Mouse (Mus musculus) limb, embryonic 10.5 days (tissue): ENCODE measurements around the gene Itga9. TPM values are rescaled to one million over a fixed set of nuclear protein-coding genes. Genes with fewer than 3 reads are reported as not detected.
A peak's percentile ranks its signal among the peaks of the same experiment; 100 is the strongest.

Experiments
- DNase-seq: peaks from one replicate; pipeline ENCODE4 v3.0.0-alpha.2; 2017; ENCODE audit warnings: low spot score
- H3K27ac ChIP-seq: fragments of 300-500 bp; sonication (generic); 2 replicates; pipeline ENCODE4 v1.5.1; 2016; ENCODE audit warnings: mild to moderate bottlenecking
- H3K27me3 ChIP-seq: fragments of 300-500 bp; sonication (generic); 2 replicates; pipeline ENCODE4 v1.6.1; 2016; ENCODE audit warnings: low read depth, mild to moderate bottlenecking; ENCODE audit not compliant: poor library complexity, severe bottlenecking
- H3K36me3 ChIP-seq: fragments of 300-500 bp; sonication (generic); 2 replicates; pipeline ENCODE4 v1.6.1; 2016; ENCODE audit warnings: mild to moderate bottlenecking, moderate library complexity
- H3K4me1 ChIP-seq: fragments of 300-500 bp; sonication (generic); 2 replicates; pipeline ENCODE4 v1.6.1; 2016
- H3K4me3 ChIP-seq: fragments of 300-500 bp; sonication (generic); 2 replicates; pipeline ENCODE4 v1.5.1; 2016; ENCODE audit warnings: mild to moderate bottlenecking, moderate library complexity
- H3K9me3 ChIP-seq: fragments of 300-500 bp; sonication (generic); replicated peaks from 2 replicates; pipeline ENCODE4 v1.6.1; 2016; ENCODE audit warnings: mild to moderate bottlenecking
- WGBS: fragments of 180-500 bp; shearing (Covaris S2); methylation state at CpG from one replicate; pipeline ENCODE4 v1.1.7; 2016; 5-methylcytosine and 5-hydroxymethylcytosine counted together
- polyA plus RNA-seq: library from polyadenylated mRNA; unstranded; fragments of >200 nt; fragmentation: Nextera tagmentation; extraction: Ambion mirVana; gene quantifications from 2 replicates; pipeline ENCODE4 v1.2.1, GENCODE M21; 2016

The Itga9 gene
- polyA plus RNA-seq, 1 experiment from 2014 or later = 8.8 TPM

GRCm38 (mm10) chr9:118611111-118611541 is 4.6 kb downstream of the Itga9 start:
- WGBS = 58% methylated on average over 14 of the region's 14 CpGs
- H3K4me3 ChIP-seq = no peak overlapping the region
- no peaks in the 10 kb centered on the region for H3K27me3 ChIP-seq
- H3K9me3 ChIP-seq = no peaks in the 10 kb centered on the region
- no peak overlapping the region for H3K27ac ChIP-seq
- H3K4me1 ChIP-seq = peaks cover 68% of the 10 kb centered on the region
- DNase-seq = no peak
- no peaks in the 10 kb centered on the region for H3K36me3 ChIP-seq

GRCm38 (mm10) chr9:118611958-118612581 is 5.6 kb downstream of the Itga9 start:
- H3K9me3 ChIP-seq = no peaks in the 10 kb centered on the region
- no peak overlapping the region for H3K27ac ChIP-seq
- no peaks in the 10 kb centered on the region for H3K27me3 ChIP-seq
- H3K4me3 ChIP-seq = no peak overlapping the region
- DNase-seq = no peak
- H3K36me3 ChIP-seq = no peaks in the 10 kb centered on the region
- 50% methylated on average over 20 of the region's 20 CpGs for WGBS
- H3K4me1 ChIP-seq = peaks cover 69% of the 10 kb centered on the region

- 55% methylated on average over 5 of the region's 5 CpGs for WGBS
- Histone ChIP-seq H3K4me3 (no peak overlapping the region), H3K27me3 (no peaks in the 10 kb centered on the region), H3K4me1 (peaks cover 41% of the 10 kb centered on the region), H3K36me3 (no peaks in the 10 kb centered on the region), H3K9me3 (no peaks in the 10 kb centered on the region), H3K27ac (no peak overlapping the region)
- no peak for DNase-seq
Measured at GRCm38 (mm10) chr9:118617237-118617636, 10.7 kb downstream of the Itga9 start.

- Histone ChIP-seq H3K4me1 (peaks cover 32% of the 10 kb centered on the region), H3K4me3 (no peak overlapping the region), H3K27ac (no peak overlapping the region), H3K36me3 (no peaks in the 10 kb centered on the region), H3K27me3 (no peaks in the 10 kb centered on the region), H3K9me3 (no peaks in the 10 kb centered on the region)
- DNase-seq = no peak
- 93% methylated on average over 3 of the region's 3 CpGs for WGBS
Measured at GRCm38 (mm10) chr9:118618732-118619250, 12.3 kb downstream of the Itga9 start.

- no peaks in the 10 kb centered on the region for H3K36me3 ChIP-seq
- H3K9me3 ChIP-seq = no peaks in the 10 kb centered on the region
- peaks cover 47% of the 10 kb centered on the region for H3K4me1 ChIP-seq
- 77% methylated on average over 4 of the region's 4 CpGs for WGBS
- DNase-seq = no peak
- H3K4me3 ChIP-seq = no peak overlapping the region
- no peaks in the 10 kb centered on the region for H3K27me3 ChIP-seq
- H3K27ac ChIP-seq = 0 out of 2 replicates have a peak overlapping the region, but pooled peaks have one; percentile 50
Measured at GRCm38 (mm10) chr9:118620807-118621206, 14.3 kb downstream of the Itga9 start.

DNA sequence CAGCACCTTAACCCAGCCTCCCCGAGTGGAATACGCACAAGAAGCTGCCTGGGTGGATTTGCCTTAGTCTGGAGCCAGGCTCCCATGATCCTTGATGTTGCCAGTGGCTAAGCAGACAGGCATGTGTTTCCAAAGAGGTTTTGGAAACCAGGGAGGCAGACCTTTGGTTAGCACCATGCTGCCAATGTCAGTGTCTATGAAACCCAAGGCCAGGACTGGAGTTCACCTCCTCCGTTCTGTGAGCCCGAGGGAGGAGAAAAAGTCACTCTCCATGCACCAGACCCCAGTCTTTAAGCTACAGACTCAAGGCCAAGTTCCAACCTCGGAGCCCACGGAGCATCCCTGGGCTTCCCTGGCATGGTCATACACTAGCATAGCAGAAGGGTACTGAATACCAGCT is 15.2 kb downstream of the Itga9 start:
- Histone ChIP-seq H3K27me3 (no peaks in the 10 kb centered on the region), H3K4me1 (peaks cover 44% of the 10 kb centered on the region)

DNA sequence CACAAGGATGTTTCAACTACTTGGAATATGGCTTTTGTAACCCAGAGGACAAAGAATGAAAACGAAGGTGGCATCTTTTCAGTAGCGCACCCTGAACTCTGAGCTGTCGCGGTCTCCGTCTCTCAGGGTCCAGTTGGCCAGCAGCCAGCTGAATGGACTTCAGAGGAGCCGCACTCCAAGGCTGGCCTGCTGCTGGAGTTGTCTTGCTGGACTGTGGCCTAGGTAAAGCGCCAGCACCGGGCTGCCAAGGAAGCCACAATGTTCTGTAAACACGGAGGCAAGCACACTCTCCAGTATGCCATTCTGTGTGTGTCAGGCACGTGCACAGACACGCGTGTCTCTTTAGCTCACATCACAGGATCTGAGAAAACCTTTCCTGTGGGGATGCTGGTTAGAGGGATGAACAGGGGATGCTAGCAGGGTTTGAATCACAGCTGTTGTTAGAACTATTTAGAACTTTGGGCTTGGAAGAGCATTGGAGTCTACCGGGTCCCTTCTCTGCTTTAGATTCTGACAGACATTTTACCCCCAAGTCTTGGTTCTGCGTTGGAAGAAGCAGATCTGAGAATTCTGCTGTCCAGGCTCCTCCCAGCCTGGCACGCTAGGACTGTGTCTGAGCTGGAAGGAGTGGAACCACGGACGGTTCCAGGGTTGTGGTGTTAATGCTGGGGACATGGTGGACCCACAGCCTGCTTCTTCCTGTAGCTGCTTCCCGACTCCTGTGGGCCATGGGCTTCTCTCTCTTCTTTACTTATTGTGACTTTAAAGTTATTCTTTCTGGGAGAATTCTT is 16.1 kb downstream of the Itga9 start:
- WGBS = 91% methylated on average over 18 of the region's 18 CpGs
- Histone ChIP-seq H3K36me3 (peaks cover 6% of the 10 kb centered on the region), H3K9me3 (no peaks in the 10 kb centered on the region), H3K27ac (no peak overlapping the region), H3K4me3 (no peak overlapping the region), H3K27me3 (no peaks in the 10 kb centered on the region), H3K4me1 (peaks cover 36% of the 10 kb centered on the region)
- DNase-seq = no peak

More for the DNA sequence above, 15.2 kb downstream of the Itga9 start:
- Histone ChIP-seq H3K27ac (0 out of 2 replicates have a peak overlapping the region, but pooled peaks have one; percentile 28), H3K9me3 (no peaks in the 10 kb centered on the region), H3K36me3 (no peaks in the 10 kb centered on the region; the same call in 1 of the 2 replicates), H3K4me3 (no peak overlapping the region)
- no peak for DNase-seq
- WGBS = 96% methylated on average over 6 of the region's 6 CpGs

GRCm38 (mm10) chr9:118623483-118623882 is 17.0 kb downstream of the Itga9 start:
- DNase-seq = no peak
- H3K4me3 ChIP-seq = no peak overlapping the region
- H3K27ac ChIP-seq = no peak overlapping the region
- H3K4me1 ChIP-seq = peaks cover 36% of the 10 kb centered on the region
- H3K9me3 ChIP-seq = no peaks in the 10 kb centered on the region
- H3K36me3 ChIP-seq = peaks cover 15% of the 10 kb centered on the region
- WGBS = 60% methylated on average over 9 of the region's 9 CpGs
- no peaks in the 10 kb centered on the region for H3K27me3 ChIP-seq

DNA sequence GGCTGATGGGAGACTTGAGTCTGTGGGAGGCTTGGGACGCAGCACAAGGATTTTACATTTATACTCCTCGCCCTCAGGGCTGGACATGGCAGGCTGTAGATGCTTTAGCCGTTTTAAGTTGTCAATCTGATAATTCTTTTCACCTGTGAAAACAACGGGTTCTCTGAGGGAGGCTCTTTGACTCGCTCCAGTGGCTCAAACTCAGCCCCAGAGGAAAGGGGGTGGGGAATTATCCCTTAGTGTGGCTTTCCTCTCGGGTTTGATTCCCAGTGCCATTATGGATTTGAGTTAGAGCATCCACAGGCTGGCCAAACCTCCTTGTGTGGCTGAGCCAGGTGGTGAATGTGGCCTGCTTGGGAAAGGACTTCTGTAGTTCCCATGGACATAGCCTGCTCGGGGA is 17.7 kb downstream of the Itga9 start:
- no peaks in the 10 kb centered on the region for H3K27me3 ChIP-seq
- H3K4me3 ChIP-seq = no peak overlapping the region
- H3K27ac ChIP-seq = peak overlapping the region; percentile 53; the same call in 1 of the 2 replicates
- no peak for DNase-seq
- H3K4me1 ChIP-seq = peaks cover 31% of the 10 kb centered on the region
- WGBS = 26% methylated on average over 7 of the region's 7 CpGs
- peaks cover 22% of the 10 kb centered on the region for H3K36me3 ChIP-seq
- H3K9me3 ChIP-seq = no peaks in the 10 kb centered on the region

DNA sequence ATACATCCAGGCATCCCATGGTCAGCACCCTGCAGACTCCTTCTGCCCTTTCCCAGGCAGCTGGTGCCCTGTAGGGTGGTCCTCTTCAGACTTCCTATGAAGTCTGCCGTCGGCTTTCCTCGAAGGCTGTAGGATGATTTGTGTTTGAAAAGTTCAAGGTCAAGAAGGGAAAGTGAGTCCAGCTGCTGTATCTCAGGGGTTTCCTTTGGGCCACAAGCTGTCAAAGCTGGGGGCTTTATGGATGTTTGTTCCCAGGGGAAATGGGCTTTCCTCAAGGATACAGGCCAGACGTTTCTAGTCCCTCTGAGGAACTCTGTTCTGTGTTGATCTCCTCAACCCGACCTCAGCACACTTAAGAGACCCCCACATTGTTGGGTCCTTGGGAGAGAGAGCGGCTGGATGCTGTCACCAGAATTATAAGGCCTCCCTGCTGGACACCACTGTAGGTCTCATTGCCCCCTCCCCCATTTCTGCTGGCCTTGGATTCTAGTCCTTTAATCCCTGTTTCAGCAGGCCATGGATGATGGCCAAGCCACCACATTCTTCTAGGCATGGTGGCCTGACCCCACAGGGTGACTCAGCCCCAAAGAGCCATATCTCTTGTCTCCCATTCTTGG is 23.4 kb downstream of the Itga9 start:
- Histone ChIP-seq H3K9me3 (no peaks in the 10 kb centered on the region), H3K4me3 (no peak overlapping the region), H3K27me3 (no peaks in the 10 kb centered on the region), H3K4me1 (peaks cover 28% of the 10 kb centered on the region), H3K36me3 (peaks cover 35% of the 10 kb centered on the region), H3K27ac (no peak overlapping the region)
- WGBS = 24% methylated on average over 6 of the region's 6 CpGs
- no peak for DNase-seq

GRCm38 (mm10) chr9:118631775-118632757 is 25.6 kb downstream of the Itga9 start:
- H3K4me1 ChIP-seq = peaks cover 23% of the 10 kb centered on the region
- DNase-seq = no peak
- no peaks in the 10 kb centered on the region for H3K9me3 ChIP-seq
- 81% methylated on average over 6 of the region's 6 CpGs for WGBS
- H3K36me3 ChIP-seq = peaks cover 56% of the 10 kb centered on the region
- no peaks in the 10 kb centered on the region for H3K27me3 ChIP-seq
- H3K27ac ChIP-seq = peak overlapping the region; percentile 40; the same call in 1 of the 2 replicates
- no peak overlapping the region for H3K4me3 ChIP-seq

- Histone ChIP-seq H3K4me1 (peaks cover 23% of the 10 kb centered on the region), H3K27me3 (no peaks in the 10 kb centered on the region), H3K27ac (peak overlapping the region; percentile 40; the same call in 1 of the 2 replicates), H3K9me3 (no peaks in the 10 kb centered on the region), H3K4me3 (no peak overlapping the region), H3K36me3 (peaks cover 56% of the 10 kb centered on the region)
- 88% methylated on average over 14 of the region's 14 CpGs for WGBS
- no peak for DNase-seq
Measured at GRCm38 (mm10) chr9:118632758-118633143, 26.3 kb downstream of the Itga9 start.
